Mouse (Mus musculus): ENCODE data around the gene Mycbpap. TPM values are rescaled to one million over a fixed set of nuclear protein-coding genes. Genes with fewer than 3 reads are reported as not detected.

The Mycbpap gene
- total RNA-seq (2014; fragmentation: Nextera tagmentation) (not detected in 2 replicates), total RNA-seq (2017) (not detected in 2 replicates)

- ATAC-seq (replicated peaks; ENCODE audit: low FRiP score, low TSS enrichment, poor library complexity, severe bottlenecking) = peak; percentile 79
Measured at GRCm38 (mm10) chr11:94521219-94521843, at the start of gene Mycbpap. TSS of gene Mycbpap (minus strand) at chr11:94521742.

DNA sequence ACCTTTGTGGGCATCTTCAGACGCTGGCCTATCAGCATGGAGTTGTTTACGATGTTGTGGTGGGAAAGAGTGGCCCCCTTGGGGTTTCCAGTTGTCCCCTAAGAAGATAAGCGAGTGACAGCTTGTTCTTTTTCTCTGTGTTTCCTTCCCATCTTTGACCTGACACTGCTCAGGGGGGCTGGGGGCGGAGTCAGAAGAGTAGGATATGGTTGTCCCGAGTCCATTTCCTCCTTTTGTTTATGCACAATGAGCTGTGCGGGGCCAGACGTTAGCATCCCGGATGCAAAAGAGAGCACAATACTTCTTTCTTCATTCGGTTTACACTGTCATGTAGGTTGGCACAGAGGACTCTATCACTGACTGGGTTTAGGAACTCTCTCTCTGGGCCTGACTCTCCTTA is 49.1 kb upstream of the Mycbpap start:
- no peak for ATAC-seq (replicated peaks; ENCODE audit: low FRiP score, low TSS enrichment, poor library complexity, severe bottlenecking)

DNA sequence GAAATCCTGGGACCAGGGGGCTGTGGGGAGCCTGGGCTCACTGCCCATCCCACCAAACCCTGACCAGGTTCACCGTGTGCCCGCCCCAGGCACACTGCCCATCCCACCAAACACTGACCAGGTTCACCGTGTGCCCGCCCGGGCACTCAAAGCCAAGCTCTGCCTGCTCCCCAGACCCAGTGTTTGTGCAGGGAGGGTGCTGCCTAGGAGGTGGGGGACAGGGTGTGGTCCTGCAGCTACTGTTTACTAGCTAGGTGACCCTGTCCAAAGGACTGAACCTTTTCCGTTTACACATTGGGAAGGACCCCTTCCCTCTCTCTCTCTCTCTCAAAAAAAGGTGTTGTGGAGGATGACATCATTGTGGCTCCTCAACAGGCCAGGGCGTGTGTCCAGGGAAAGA is 45.8 kb upstream of the Mycbpap start:
- ATAC-seq (replicated peaks; ENCODE audit: low FRiP score, low TSS enrichment, poor library complexity, severe bottlenecking) = no peak

- ATAC-seq (replicated peaks; ENCODE audit: low FRiP score, low TSS enrichment, poor library complexity, severe bottlenecking) = no peak
Measured at GRCm38 (mm10) chr11:94566534-94566933, 45.0 kb upstream of the Mycbpap start.

DNA sequence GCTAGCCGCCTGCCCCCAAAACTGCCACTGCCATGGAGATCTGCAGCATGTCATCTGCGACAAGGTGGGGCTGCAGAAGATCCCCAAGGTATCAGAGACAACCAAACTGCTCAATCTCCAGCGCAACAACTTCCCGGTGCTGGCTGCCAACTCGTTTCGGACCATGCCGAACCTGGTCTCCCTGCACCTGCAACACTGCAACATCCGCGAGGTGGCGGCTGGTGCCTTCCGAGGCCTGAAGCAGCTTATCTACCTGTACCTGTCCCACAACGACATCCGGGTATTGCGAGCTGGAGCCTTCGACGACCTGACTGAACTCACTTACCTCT is 43.6 kb upstream of the Mycbpap start:
- ATAC-seq (replicated peaks; ENCODE audit: low FRiP score, low TSS enrichment, poor library complexity, severe bottlenecking) = no peak

DNA sequence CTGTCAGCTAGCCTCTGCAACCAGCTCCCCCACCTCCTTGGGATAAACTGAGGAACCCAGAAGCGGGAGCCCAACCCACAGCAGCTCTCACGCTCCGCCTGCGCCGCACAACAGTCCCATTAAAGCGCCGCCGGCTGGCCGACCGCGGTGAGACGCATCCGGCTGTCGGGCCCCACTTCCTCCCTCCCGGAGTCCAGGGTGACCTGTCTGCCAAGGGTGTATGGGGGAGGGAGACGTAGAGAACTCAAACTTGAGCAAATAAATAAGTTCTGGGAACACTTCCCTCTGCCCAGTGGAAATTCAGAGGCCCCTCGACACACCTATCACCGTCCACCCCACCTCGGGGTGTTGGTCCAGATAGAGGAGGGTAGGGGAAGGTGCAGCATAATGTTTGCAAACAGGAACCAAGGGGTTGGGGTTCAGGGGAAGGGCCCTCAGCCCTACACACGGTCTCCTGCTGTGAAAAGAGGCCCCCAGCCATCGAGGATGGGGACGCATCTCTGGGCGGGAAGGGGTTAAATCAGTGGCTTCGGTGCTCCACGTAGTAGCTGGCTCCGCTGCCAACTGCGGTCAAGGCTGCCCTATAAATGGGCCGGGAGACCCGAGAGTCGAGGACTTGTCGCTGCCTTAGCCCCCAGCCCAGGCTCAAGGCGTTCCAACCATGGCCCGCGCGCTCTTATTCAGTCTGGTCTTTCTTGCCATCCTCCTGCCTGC is 43.1 kb upstream of the Mycbpap start, which contains the start of gene Chad:
Gene Chad, plus strand, starts transcription at position 611 of the 714 bp plus-strand sequence.
- ATAC-seq (replicated peaks; ENCODE audit: low FRiP score, low TSS enrichment, poor library complexity, severe bottlenecking) = peak; percentile 75

DNA sequence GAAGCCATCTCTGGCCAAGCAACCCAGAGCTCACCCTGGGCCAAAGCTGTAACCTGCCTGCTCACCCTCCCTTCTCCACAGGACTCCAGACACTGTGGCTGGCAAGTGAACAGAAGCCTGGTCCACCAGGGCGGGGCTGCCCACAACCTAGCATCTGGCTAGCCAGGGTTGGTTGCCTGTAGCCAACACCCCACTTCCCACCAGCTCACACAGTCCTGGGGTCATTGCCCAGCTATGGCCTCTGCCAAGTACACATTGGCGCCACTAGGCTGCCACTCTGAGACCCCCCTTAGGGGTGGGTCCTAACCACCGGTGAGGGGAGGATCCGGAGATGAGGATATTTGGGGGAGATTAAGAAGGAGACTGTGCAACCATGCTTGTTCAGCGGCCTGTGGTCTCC is 42.3 kb upstream of the Mycbpap start:
- peak; percentile 40 for ATAC-seq (replicated peaks; ENCODE audit: low FRiP score, low TSS enrichment, poor library complexity, severe bottlenecking)

DNA sequence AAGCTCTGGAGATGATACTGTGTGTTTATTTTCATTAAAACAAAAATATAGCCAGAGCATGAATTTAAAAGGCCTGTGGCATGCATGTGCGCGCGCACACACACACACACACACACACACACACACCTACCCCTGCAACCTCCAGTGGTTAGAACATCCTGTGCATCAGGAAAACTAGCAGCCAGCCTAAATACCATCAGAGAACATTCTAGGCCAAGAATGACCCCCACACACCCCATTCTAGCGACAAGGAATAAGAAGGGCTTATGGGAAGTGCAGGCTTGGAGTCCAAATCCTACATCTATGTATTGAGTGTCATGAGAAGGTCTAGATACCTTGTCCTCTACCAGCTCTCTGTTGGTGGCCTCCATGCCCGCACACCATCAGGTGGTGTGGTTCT is 41.8 kb upstream of the Mycbpap start:
- no peak for ATAC-seq (replicated peaks; ENCODE audit: low FRiP score, low TSS enrichment, poor library complexity, severe bottlenecking)

DNA sequence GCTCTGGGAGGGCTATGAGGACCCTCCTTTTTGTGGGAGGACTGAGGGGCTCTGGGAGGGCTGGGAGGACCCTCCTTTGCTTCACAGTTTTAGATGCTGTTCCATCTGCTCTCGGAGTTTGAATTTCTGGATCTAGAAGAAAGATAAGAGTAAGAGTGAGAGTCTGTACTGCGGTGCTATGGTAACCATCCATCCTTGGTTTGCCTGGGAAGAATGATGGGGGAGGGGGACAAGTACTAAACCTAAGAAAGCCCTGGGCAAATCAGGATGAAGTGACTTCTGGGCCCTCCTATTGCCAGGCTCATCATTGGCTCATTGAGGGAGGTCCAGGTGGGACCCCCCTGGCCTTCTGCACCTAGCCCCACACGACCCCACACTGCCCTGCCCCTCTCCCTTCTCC is 36.7 kb upstream of the Mycbpap start:
- ATAC-seq (replicated peaks; ENCODE audit: low FRiP score, low TSS enrichment, poor library complexity, severe bottlenecking) = no peak

- ATAC-seq (replicated peaks; ENCODE audit: low FRiP score, low TSS enrichment, poor library complexity, severe bottlenecking) = no peak
Measured at GRCm38 (mm10) chr11:94550442-94550744, 28.9 kb upstream of the Mycbpap start.

DNA sequence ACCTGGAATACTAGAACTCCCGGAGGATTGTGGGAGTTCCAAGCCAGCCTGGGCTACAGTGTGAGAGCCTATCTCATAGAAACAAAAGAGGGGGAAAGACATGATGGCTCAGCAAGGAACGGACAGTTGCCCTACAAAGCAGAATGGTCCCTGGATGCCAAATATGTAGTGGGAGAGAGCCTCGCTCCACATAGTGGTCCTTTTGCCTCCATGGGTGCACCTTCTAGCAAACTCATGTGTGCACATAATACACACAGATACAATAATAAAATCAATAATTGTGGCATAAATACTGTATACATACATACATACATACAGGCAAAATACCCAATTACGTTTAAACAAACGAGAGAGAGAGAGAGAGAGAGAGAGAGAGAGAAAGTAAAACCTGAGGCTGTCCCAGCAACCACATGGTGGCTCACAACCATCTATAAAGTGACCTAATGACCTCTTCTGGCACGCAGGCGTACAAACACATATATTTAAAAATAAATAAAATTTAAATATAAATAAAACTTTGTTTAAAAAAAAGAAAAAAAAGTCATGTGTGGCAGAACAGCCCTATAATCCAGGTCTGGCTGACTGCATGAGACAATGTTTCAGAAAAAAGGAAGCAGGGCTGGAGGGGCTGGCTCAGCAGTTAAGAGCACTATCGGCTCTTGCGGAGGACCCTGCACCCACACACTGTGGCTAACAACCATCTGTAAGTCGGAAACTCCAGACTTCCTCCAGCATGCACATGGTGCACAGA is 28.3 kb upstream of the Mycbpap start:
- ATAC-seq (replicated peaks; ENCODE audit: low FRiP score, low TSS enrichment, poor library complexity, severe bottlenecking) = no peak

DNA sequence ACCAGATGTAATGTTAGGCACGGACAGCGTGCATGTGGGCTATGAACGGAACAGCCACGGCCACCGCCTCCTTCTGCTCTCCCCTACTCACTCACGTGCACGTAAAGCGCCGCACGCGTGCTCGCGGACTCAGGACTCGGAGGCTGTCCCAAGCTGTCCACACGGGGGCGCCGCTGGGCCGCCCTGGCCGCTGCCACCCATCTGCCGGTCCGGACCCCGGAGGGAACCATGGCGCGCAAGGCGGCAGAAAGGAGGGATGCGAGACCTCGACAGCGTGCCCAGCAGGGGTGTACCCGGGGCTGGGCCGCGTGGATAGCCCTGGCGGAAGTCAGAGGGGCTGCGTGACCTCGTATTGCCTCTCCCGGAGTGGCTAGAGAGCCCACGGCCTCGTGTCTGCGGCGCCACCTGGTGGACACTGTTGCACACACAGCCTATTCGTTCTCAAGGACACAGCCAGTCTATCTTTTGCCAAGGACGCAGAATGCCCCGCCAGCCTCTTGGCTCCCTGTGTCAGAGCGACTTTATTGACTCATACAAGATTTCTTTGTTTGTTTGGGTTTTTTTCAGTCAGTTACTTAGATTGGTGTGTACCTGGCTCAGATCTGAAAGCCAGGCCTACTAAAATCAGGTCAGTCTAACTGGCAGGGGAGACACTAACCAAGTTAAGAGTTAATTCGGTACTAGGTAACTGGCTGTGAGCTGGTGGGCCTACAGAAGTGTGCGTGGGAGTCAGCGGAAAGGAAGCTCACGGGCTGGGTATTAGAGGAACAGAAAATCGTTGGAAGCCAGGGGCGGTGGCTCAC is 27.5 kb upstream of the Mycbpap start, which contains the start of gene Rsad1:
Gene Rsad1, minus strand, starts transcription at position 368 of the 803 bp plus-strand sequence.
- ATAC-seq (replicated peaks; ENCODE audit: low FRiP score, low TSS enrichment, poor library complexity, severe bottlenecking) = peak; percentile 89

DNA sequence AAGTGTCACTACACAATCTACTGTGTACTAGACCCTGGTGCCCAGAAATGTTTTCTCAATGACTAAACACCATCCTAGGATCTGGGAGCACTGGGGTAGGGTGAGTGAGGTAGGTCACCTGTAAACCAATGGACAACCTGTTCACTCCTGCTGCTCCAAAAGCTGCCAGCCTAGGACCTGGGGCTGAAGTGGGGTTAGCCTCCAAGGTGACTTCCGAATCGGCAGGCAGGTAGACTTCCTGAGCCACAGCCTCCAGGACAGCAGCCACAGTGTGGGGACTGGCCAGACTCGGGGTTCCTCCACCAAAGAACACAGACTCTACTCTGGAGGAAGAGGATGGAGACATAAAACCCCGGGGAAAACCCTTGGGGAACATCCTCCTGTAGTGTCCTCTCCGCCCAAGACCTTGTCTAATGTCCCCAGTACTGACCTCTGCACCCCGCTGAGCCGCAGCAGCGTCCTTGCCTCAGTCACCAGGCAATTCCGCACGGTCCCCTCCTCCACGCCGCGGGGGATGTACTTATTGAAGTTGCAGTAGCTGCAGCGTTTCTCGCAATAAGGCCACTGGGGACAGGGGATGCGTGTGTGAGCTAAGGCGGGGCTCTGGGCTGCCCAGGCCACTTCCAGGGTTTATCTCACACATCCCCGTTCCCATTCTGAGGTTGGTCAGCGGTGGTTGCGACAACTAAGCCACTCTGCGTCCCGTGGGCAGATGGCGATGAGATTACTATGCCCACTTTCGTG is 26.7 kb upstream of the Mycbpap start:
- peak; percentile 42 for ATAC-seq (replicated peaks; ENCODE audit: low FRiP score, low TSS enrichment, poor library complexity, severe bottlenecking)

DNA sequence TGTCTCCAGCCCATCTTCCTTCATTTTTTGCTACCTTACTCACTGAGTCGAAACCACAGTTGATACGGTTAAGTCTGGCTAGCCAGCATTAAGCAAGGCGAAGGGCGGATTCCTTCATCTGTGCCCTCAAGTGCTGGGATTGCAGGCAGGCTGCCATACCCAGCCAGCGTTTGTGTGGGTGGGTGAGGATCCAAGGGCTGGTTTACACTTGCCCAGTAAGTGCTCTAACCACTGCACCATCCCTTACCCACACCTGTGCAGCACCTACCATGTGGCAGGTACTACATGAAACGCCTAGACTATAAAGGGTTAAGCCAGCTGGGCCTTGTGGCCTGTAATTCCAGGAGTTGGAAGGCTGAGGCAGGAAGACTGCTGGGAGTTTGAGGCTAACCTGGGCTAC is 25.7 kb upstream of the Mycbpap start:
- ATAC-seq (replicated peaks; ENCODE audit: low FRiP score, low TSS enrichment, poor library complexity, severe bottlenecking) = no peak

GRCm38 (mm10) chr11:94546381-94546780 is 24.8 kb upstream of the Mycbpap start:
- no peak for ATAC-seq (replicated peaks; ENCODE audit: low FRiP score, low TSS enrichment, poor library complexity, severe bottlenecking)

GRCm38 (mm10) chr11:94544422-94544821 is 22.9 kb upstream of the Mycbpap start:
- ATAC-seq (replicated peaks; ENCODE audit: low FRiP score, low TSS enrichment, poor library complexity, severe bottlenecking) = no peak

GRCm38 (mm10) chr11:94543932-94544331 is 22.4 kb upstream of the Mycbpap start:
- 0 out of 2 replicates have a peak, but pooled peaks have one; percentile 28 for ATAC-seq (replicated peaks; ENCODE audit: low FRiP score, low TSS enrichment, poor library complexity, severe bottlenecking)

- ATAC-seq (replicated peaks; ENCODE audit: low FRiP score, low TSS enrichment, poor library complexity, severe bottlenecking) = no peak
Measured at GRCm38 (mm10) chr11:94543344-94543743, 21.8 kb upstream of the Mycbpap start.

- no peak for ATAC-seq (replicated peaks; ENCODE audit: low FRiP score, low TSS enrichment, poor library complexity, severe bottlenecking)
Measured at GRCm38 (mm10) chr11:94542400-94542799, 20.9 kb upstream of the Mycbpap start.

Measured in megakaryocyte-erythroid progenitor cell, adult 5-6 weeks (primary cell).